Mouse (Mus musculus): ENCODE data around the gene Trim47. TPM values are rescaled to one million over a fixed set of nuclear protein-coding genes. Genes with fewer than 3 reads are reported as not detected.

The Trim47 gene
- polyA plus RNA-seq, 1 experiment: 95.4 TPM

DNA sequence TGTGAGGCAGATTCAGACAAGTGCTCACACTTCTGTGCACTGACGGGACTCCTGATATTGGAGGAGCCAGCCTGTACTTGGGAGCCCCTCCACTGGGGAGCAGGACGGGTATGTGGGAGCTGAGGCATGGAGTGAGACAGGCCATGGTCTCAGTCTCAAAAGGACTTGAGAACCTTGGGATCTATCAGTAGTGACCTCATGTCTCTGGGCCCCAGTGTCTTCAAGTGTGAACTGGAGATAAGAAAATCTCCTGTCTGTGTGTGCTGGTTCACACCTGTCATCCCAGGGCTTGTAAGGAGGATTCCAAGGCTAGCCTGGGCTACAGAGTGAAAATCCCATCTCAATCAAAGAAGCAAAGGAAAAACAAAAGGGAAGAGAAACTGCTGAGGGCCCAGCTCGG, 16.5 kb upstream of the Trim47 start:
- Histone ChIP-seq H3K79me2 (ENCODE audit: control insufficient read depth, insufficient read depth) (peaks cover 2% of the 10 kb centered on the region), H3K36me3 (ENCODE audit: control insufficient read depth, insufficient read depth) (peaks cover 73% of the 10 kb centered on the region), H3ac (ENCODE audit: control insufficient read depth, insufficient read length, low read depth) (no peak overlapping the region), H3K79me3 (ENCODE audit: low read depth) (no peaks in the 10 kb centered on the region), H3K4me3 (ENCODE audit: insufficient read depth, poor library complexity, severe bottlenecking) (no peak overlapping the region), H3K27me3 (ENCODE audit: control insufficient read depth, insufficient read depth, insufficient read length) (no peaks in the 10 kb centered on the region)
- TF ChIP-seq FOSL1 (IDR thresholded peaks at IDR 0.05; ENCODE audit: insufficient read depth, low read length, poor library complexity, severe bottlenecking) (no peak), MAX (IDR thresholded peaks at IDR 0.05) (no peak), USF1 (IDR thresholded peaks at IDR 0.05; ENCODE audit: low read depth) (no peak), MYOG (IDR thresholded peaks at IDR 0.05; ENCODE audit: control insufficient read depth, extremely low read depth, insufficient read length) (no peak), MYOD1 (IDR thresholded peaks at IDR 0.05; ENCODE audit: control insufficient read depth, insufficient read length, low read depth) (no peak), CTCF (IDR thresholded peaks at IDR 0.05; ENCODE audit: control insufficient read depth, insufficient read depth, insufficient read length) (no peak), CEBPB (IDR thresholded peaks at IDR 0.05; ENCODE audit: low read depth) (no peak)

GRCm38 (mm10) chr11:116142211-116142991, 15.4 kb upstream of the Trim47 start:
- Histone ChIP-seq H3K79me3 (ENCODE audit: low read depth) (peaks cover 11% of the 10 kb centered on the region), H3K27me3 (ENCODE audit: control insufficient read depth, insufficient read depth, insufficient read length) (no peaks in the 10 kb centered on the region), H3K79me2 (ENCODE audit: control insufficient read depth, insufficient read depth) (peaks cover 13% of the 10 kb centered on the region), H3K36me3 (ENCODE audit: control insufficient read depth, insufficient read depth) (peaks cover 63% of the 10 kb centered on the region), H3ac (ENCODE audit: control insufficient read depth, insufficient read length, low read depth) (no peak overlapping the region), H3K4me3 (ENCODE audit: insufficient read depth, poor library complexity, severe bottlenecking) (peak overlapping the region; percentile 6)
- TF ChIP-seq FOSL1 (IDR thresholded peaks at IDR 0.05; ENCODE audit: insufficient read depth, low read length, poor library complexity, severe bottlenecking): peak; percentile 93
- TF ChIP-seq MAX (IDR thresholded peaks at IDR 0.05): peak; percentile 19
- no peak for TF ChIP-seq MYOG (IDR thresholded peaks at IDR 0.05; ENCODE audit: control insufficient read depth, extremely low read depth, insufficient read length)

GRCm38 (mm10) chr11:116138468-116139138, 11.6 kb upstream of the Trim47 start, which contains the start of gene Mrpl38:
Gene Mrpl38, minus strand, starts transcription at chr11:116138868.
- TF ChIP-seq MAX (IDR thresholded peaks at IDR 0.05): peak; percentile 48
- no peak for TF ChIP-seq MYOD1 (IDR thresholded peaks at IDR 0.05; ENCODE audit: control insufficient read depth, insufficient read length, low read depth)
- TF ChIP-seq CTCF (IDR thresholded peaks at IDR 0.05; ENCODE audit: control insufficient read depth, insufficient read depth, insufficient read length): peak; percentile 72
- H3K79me3 ChIP-seq (ENCODE audit: low read depth): peaks cover 28% of the 10 kb centered on the region
- peaks cover 36% of the 10 kb centered on the region for H3K79me2 ChIP-seq (ENCODE audit: control insufficient read depth, insufficient read depth)
- H3K27me3 ChIP-seq (ENCODE audit: control insufficient read depth, insufficient read depth, insufficient read length): no peaks in the 10 kb centered on the region
- peaks cover 56% of the 10 kb centered on the region for H3K36me3 ChIP-seq (ENCODE audit: control insufficient read depth, insufficient read depth)
- peak within 1 kb of the TSS; percentile 71 for H3ac ChIP-seq (ENCODE audit: control insufficient read depth, insufficient read length, low read depth)
- peak within 1 kb of the TSS; percentile 96 for H3K4me3 ChIP-seq (ENCODE audit: insufficient read depth, poor library complexity, severe bottlenecking)

DNA sequence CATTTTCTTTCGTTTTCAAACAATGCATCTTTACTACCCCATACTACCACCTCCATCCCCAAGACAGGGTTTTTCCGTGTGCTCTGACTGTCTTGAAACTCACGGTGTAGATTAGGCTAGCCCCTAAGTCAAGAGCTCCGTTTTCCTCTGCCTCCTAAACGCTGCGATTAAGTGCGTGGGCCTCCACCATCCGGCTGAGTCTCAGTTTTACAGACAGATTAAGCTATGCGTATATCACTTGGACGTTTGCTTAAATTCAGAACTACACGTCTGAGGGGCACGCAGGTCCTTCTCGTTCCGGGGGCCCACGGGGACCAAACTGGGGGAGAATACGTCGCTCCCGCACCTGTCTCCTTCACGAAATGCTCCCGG, 11.1 kb upstream of the Trim47 start:
- peak overlapping the region; percentile 71 for H3ac ChIP-seq (ENCODE audit: control insufficient read depth, insufficient read length, low read depth)
- H3K79me3 ChIP-seq (ENCODE audit: low read depth): peaks cover 28% of the 10 kb centered on the region
- peaks cover 54% of the 10 kb centered on the region for H3K36me3 ChIP-seq (ENCODE audit: control insufficient read depth, insufficient read depth)
- peaks cover 36% of the 10 kb centered on the region for H3K79me2 ChIP-seq (ENCODE audit: control insufficient read depth, insufficient read depth)
- TF ChIP-seq FOSL1 (IDR thresholded peaks at IDR 0.05; ENCODE audit: insufficient read depth, low read length, poor library complexity, severe bottlenecking) (no peak), CEBPB (IDR thresholded peaks at IDR 0.05; ENCODE audit: low read depth) (no peak), CTCF (IDR thresholded peaks at IDR 0.05; ENCODE audit: control insufficient read depth, insufficient read depth, insufficient read length) (no peak), MYOG (IDR thresholded peaks at IDR 0.05; ENCODE audit: control insufficient read depth, extremely low read depth, insufficient read length) (no peak), MAX (IDR thresholded peaks at IDR 0.05) (no peak), USF1 (IDR thresholded peaks at IDR 0.05; ENCODE audit: low read depth) (no peak), MYOD1 (IDR thresholded peaks at IDR 0.05; ENCODE audit: control insufficient read depth, insufficient read length, low read depth) (no peak)
- no peaks in the 10 kb centered on the region for H3K27me3 ChIP-seq (ENCODE audit: control insufficient read depth, insufficient read depth, insufficient read length)
- H3K4me3 ChIP-seq (ENCODE audit: insufficient read depth, poor library complexity, severe bottlenecking): peak overlapping the region; percentile 96

- no peaks in the 10 kb centered on the region for H3K27me3 ChIP-seq (ENCODE audit: control insufficient read depth, insufficient read depth, insufficient read length)
- peaks cover 52% of the 10 kb centered on the region for H3K79me2 ChIP-seq (ENCODE audit: control insufficient read depth, insufficient read depth)
- peaks cover 28% of the 10 kb centered on the region for H3K79me3 ChIP-seq (ENCODE audit: low read depth)
- no peak overlapping the region for H3K4me3 ChIP-seq (ENCODE audit: insufficient read depth, poor library complexity, severe bottlenecking)
- H3ac ChIP-seq (ENCODE audit: control insufficient read depth, insufficient read length, low read depth): no peak overlapping the region
- no peak for TF ChIP-seq USF1 (IDR thresholded peaks at IDR 0.05; ENCODE audit: low read depth)
- TF ChIP-seq CTCF (IDR thresholded peaks at IDR 0.05; ENCODE audit: control insufficient read depth, insufficient read depth, insufficient read length): no peak
- TF ChIP-seq CEBPB (IDR thresholded peaks at IDR 0.05; ENCODE audit: low read depth): no peak
- no peak for TF ChIP-seq MYOD1 (IDR thresholded peaks at IDR 0.05; ENCODE audit: control insufficient read depth, insufficient read length, low read depth)
- TF ChIP-seq MYOG (IDR thresholded peaks at IDR 0.05; ENCODE audit: control insufficient read depth, extremely low read depth, insufficient read length): no peak
- no peak for TF ChIP-seq FOSL1 (IDR thresholded peaks at IDR 0.05; ENCODE audit: insufficient read depth, low read length, poor library complexity, severe bottlenecking)
- no peak for TF ChIP-seq MAX (IDR thresholded peaks at IDR 0.05)
- H3K36me3 ChIP-seq (ENCODE audit: control insufficient read depth, insufficient read depth): peaks cover 52% of the 10 kb centered on the region
These were observed 7.2 kb upstream of the Trim47 start for GRCm38 (mm10) chr11:116134171-116134570.

Measured in C2C12 (cell line).